Mouse (Mus musculus): ENCODE data around the gene Necab3.

DNA sequence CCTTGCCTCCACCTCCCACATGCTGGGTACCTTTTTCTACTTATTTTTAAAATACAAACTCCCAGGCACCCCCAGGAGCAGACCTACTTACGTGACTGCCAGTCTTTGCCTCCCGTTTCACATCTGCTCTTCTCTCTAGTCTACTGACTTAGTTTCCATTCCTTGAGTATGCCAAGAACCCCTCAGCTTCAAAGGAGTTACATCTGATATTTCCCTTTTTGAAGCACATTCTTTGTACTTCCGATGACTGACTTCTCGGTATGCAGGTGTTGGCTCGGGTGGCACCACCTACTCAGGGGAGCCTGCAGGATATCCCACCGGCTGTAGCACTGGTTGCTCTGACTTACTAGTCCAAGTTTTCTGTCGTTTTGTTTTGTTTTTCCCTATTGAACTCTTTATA, 45.5 kb upstream of the Necab3 start:
- no peak for TF ChIP-seq POLR2A (IDR thresholded peaks at IDR 0.05; ENCODE audit: borderline replicate concordance, insufficient read depth, low read length)
- no peak for TF ChIP-seq CTCF (IDR thresholded peaks at IDR 0.05; ENCODE audit: borderline replicate concordance, insufficient read depth, low read depth, low read length)
